Mouse (Mus musculus) macrophage (primary cell): ENCODE measurements around the gene Ttll9. TPM values are rescaled to one million over a fixed set of nuclear protein-coding genes. Genes with fewer than 3 reads are reported as not detected.

ENCODE experiments used
- H3K27ac ChIP-seq: fragments of 350-480 bp; formaldehyde crosslinking; 2 replicates; pipeline ENCODE4 v1.9.0; 2021
- H3K36me3 ChIP-seq: fragments of 350-480 bp; formaldehyde crosslinking; 2 replicates; pipeline ENCODE4 v1.9.0; 2021; ENCODE audit errors: inconsistent target
- H3K4me3 ChIP-seq: fragments of 350-480 bp; formaldehyde crosslinking; 2 replicates; pipeline ENCODE4 v1.9.0; 2021; ENCODE audit errors: inconsistent target
- H3K79me2 ChIP-seq: fragments of 350-480 bp; formaldehyde crosslinking; 2 replicates; pipeline ENCODE4 v1.9.0; 2021; ENCODE audit errors: inconsistent target
- WGBS: methylation state at CpG from one replicate; pipeline ENCODE4 v1.1.7; 2026; ENCODE audit warnings: inconsistent platforms; ENCODE audit not compliant: missing documents; 5-methylcytosine and 5-hydroxymethylcytosine counted together
- polyA plus RNA-seq: library from polyadenylated mRNA; stranded (reverse); fragments of 250-400 nt; gene quantifications from 3 replicates; pipeline ENCODE4 v1.2.4, GENCODE M21; 2018; ENCODE audit warnings: inconsistent platforms
- total RNA-seq, 78 experiments: library from RNA; depleted of rRNA; stranded (reverse); fragments of 250-400 nt; gene quantifications; 1 replicate in 9 of 78; 2 replicates in 24 of 78; 3 replicates in 43 of 78; 4 replicates in 2 of 78; pipeline ENCODE4 v1.2.4; 2018; ENCODE audit warnings: inconsistent platforms in 56 of 78

The Ttll9 gene
- total RNA-seq (2018; cell fraction: chromatin; rRNA removed), result not detected
- total RNA-seq (2018; cell fraction: cytosol; rRNA removed), result under 1 TPM in 1 of 26 experiments, not detected in 25; 0.09 TPM
- under 1 TPM in 1 of 26 experiments, not detected in 25; 0.50 TPM for total RNA-seq (2018; cell fraction: nucleus; rRNA removed)
- polyA plus RNA-seq, result not detected in 3 replicates

GRCm38 (mm10) chr2:152962091-152962793, at the start of gene Ttll9:
Gene Ttll9 (plus strand): TSS chr2:152962485.
- no peak within 1 kb of the TSS for H3K27ac ChIP-seq
- WGBS, result 3% methylated on average over 34 of the region's 34 CpGs
- H3K36me3 ChIP-seq, result no peaks in the 10 kb centered on the region
- H3K79me2 ChIP-seq, result no peaks in the 10 kb centered on the region
- H3K4me3 ChIP-seq, result peak within 1 kb of the TSS; percentile 24

- WGBS, result 65% methylated on average over 7 of the region's 7 CpGs
- no peak overlapping the region for H3K4me3 ChIP-seq
- no peak overlapping the region for H3K27ac ChIP-seq
- no peaks in the 10 kb centered on the region for H3K79me2 ChIP-seq
- no peaks in the 10 kb centered on the region for H3K36me3 ChIP-seq
These were observed 48.8 kb upstream of the Ttll9 start for GRCm38 (mm10) chr2:152913471-152913870.

GRCm38 (mm10) chr2:152914310-152915120, 47.8 kb upstream of the Ttll9 start:
- Histone ChIP-seq H3K4me3 (no peak overlapping the region), H3K27ac (no peak overlapping the region), H3K79me2 (no peaks in the 10 kb centered on the region), H3K36me3 (no peaks in the 10 kb centered on the region)
- 8% methylated on average over 18 of the region's 18 CpGs for WGBS

- WGBS, result 37% methylated on average over 2 of the region's 4 CpGs
- H3K36me3 ChIP-seq, result no peaks in the 10 kb centered on the region
- H3K4me3 ChIP-seq, result no peak overlapping the region
- H3K27ac ChIP-seq, result no peak overlapping the region
- H3K79me2 ChIP-seq, result no peaks in the 10 kb centered on the region
These were observed 46.8 kb upstream of the Ttll9 start for GRCm38 (mm10) chr2:152915453-152915852.

- Histone ChIP-seq H3K36me3 (no peaks in the 10 kb centered on the region), H3K4me3 (no peak overlapping the region), H3K27ac (no peak overlapping the region), H3K79me2 (no peaks in the 10 kb centered on the region)
- WGBS, result 94% methylated on average over 5 of the region's 5 CpGs
These were observed 46.2 kb upstream of the Ttll9 start for GRCm38 (mm10) chr2:152916111-152916510.

GRCm38 (mm10) chr2:152917671-152918070, 44.6 kb upstream of the Ttll9 start:
- Histone ChIP-seq H3K27ac (no peak overlapping the region), H3K79me2 (no peaks in the 10 kb centered on the region), H3K36me3 (no peaks in the 10 kb centered on the region), H3K4me3 (no peak overlapping the region)
- 83% methylated on average over 9 of the region's 9 CpGs for WGBS

GRCm38 (mm10) chr2:152922376-152922775, 39.9 kb upstream of the Ttll9 start:
- 89% methylated on average over 6 of the region's 7 CpGs for WGBS
- no peak overlapping the region for H3K27ac ChIP-seq
- H3K79me2 ChIP-seq, result no peaks in the 10 kb centered on the region
- no peaks in the 10 kb centered on the region for H3K36me3 ChIP-seq
- H3K4me3 ChIP-seq, result no peak overlapping the region

- Histone ChIP-seq H3K4me3 (no peak overlapping the region), H3K27ac (no peak overlapping the region), H3K36me3 (no peaks in the 10 kb centered on the region), H3K79me2 (no peaks in the 10 kb centered on the region)
- WGBS, result 93% methylated on average over 3 of the region's 3 CpGs
These were observed 38.7 kb upstream of the Ttll9 start for GRCm38 (mm10) chr2:152923621-152924020.

- WGBS, result 71% methylated on average over 8 of the region's 8 CpGs
- Histone ChIP-seq H3K27ac (no peak overlapping the region), H3K36me3 (no peaks in the 10 kb centered on the region), H3K79me2 (no peaks in the 10 kb centered on the region), H3K4me3 (no peak overlapping the region)
These were observed 38.2 kb upstream of the Ttll9 start for GRCm38 (mm10) chr2:152924128-152924527.

- WGBS, result 85% methylated on average over 5 of the region's 5 CpGs
- Histone ChIP-seq H3K27ac (no peak overlapping the region), H3K4me3 (no peak overlapping the region)
These were observed 37.7 kb upstream of the Ttll9 start for GRCm38 (mm10) chr2:152924543-152924942.

GRCm38 (mm10) chr2:152925189-152925872, 37.0 kb upstream of the Ttll9 start:
- Histone ChIP-seq H3K27ac (peak overlapping the region; percentile 93), H3K79me2 (no peaks in the 10 kb centered on the region), H3K4me3 (no peak overlapping the region), H3K36me3 (no peaks in the 10 kb centered on the region)
- WGBS, result 65% methylated on average over 9 of the region's 11 CpGs

More at GRCm38 (mm10) chr2:152924543-152924942, 37.7 kb upstream of the Ttll9 start:
- H3K79me2 ChIP-seq, result no peaks in the 10 kb centered on the region
- no peaks in the 10 kb centered on the region for H3K36me3 ChIP-seq

- H3K27ac ChIP-seq, result peak overlapping the region; percentile 93
- H3K79me2 ChIP-seq, result no peaks in the 10 kb centered on the region
- H3K36me3 ChIP-seq, result no peaks in the 10 kb centered on the region
- 50% methylated on average over 7 of the region's 9 CpGs for WGBS
- no peak overlapping the region for H3K4me3 ChIP-seq
These were observed 35.4 kb upstream of the Ttll9 start for GRCm38 (mm10) chr2:152926896-152927295.

- 8% methylated on average over 5 of the region's 5 CpGs for WGBS
- no peaks in the 10 kb centered on the region for H3K79me2 ChIP-seq
- peak overlapping the region; percentile 93 for H3K27ac ChIP-seq
- no peak overlapping the region for H3K4me3 ChIP-seq
- no peaks in the 10 kb centered on the region for H3K36me3 ChIP-seq
These were observed 34.9 kb upstream of the Ttll9 start for GRCm38 (mm10) chr2:152927371-152927770.

GRCm38 (mm10) chr2:152928219-152928987, 33.9 kb upstream of the Ttll9 start:
- Histone ChIP-seq H3K4me3 (no peak overlapping the region), H3K79me2 (no peaks in the 10 kb centered on the region), H3K36me3 (no peaks in the 10 kb centered on the region), H3K27ac (peak overlapping the region; percentile 93)
- WGBS, result 85% methylated on average over 14 of the region's 14 CpGs
